Mouse (Mus musculus) forebrain, embryonic 11.5 days (tissue): ENCODE results near the gene Asxl1. TPM values are rescaled to one million over a fixed set of nuclear protein-coding genes. Genes with fewer than 3 reads are reported as not detected.

Source experiments
- ATAC-seq: fragments of 200-750 bp; cut with Nextera tagmentation; replicated peaks from 2 replicates; pipeline ENCODE4 v1.8.0; 2017; ENCODE audit warnings: moderate TSS enrichment; ENCODE audit not compliant: low FRiP score
- DNase-seq: peaks from one replicate; pipeline ENCODE4 v3.0.0-alpha.2; 2017; ENCODE audit warnings: low spot score
- H3K27ac ChIP-seq: fragments of 300-500 bp; sonication (generic); 2 replicates; pipeline ENCODE4 v1.5.1; 2014; ENCODE audit warnings: low read depth, low read length
- H3K27me3 ChIP-seq: fragments of 300-500 bp; sonication (generic); 2 replicates; pipeline ENCODE4 v1.6.1; 2014; ENCODE audit warnings: mild to moderate bottlenecking, low read length, mixed read lengths; ENCODE audit not compliant: control insufficient read depth, insufficient read depth
- H3K36me3 ChIP-seq: fragments of 300-500 bp; sonication (generic); 2 replicates; pipeline ENCODE4 v1.6.1; 2014; ENCODE audit warnings: mild to moderate bottlenecking, low read length, moderate library complexity, mixed read lengths; ENCODE audit not compliant: control insufficient read depth, insufficient read depth
- H3K4me1 ChIP-seq: fragments of 300-500 bp; sonication (generic); replicated peaks from 2 replicates; pipeline ENCODE4 v1.6.1; 2014; ENCODE audit warnings: low read length, mixed read lengths; ENCODE audit not compliant: control insufficient read depth, insufficient read depth
- H3K4me2 ChIP-seq: fragments of 300-500 bp; sonication (generic); 2 replicates; pipeline ENCODE4 v1.6.1; 2014; ENCODE audit warnings: low read depth, mild to moderate bottlenecking, low read length, moderate library complexity, mixed read lengths; ENCODE audit not compliant: severe bottlenecking
- H3K4me3 ChIP-seq: fragments of 300-500 bp; sonication (generic); 2 replicates; pipeline ENCODE4 v1.5.1; 2014; ENCODE audit warnings: low read depth, low read length
- H3K9ac ChIP-seq: fragments of 300-500 bp; sonication (generic); 2 replicates; pipeline ENCODE4 v1.6.1; 2014; ENCODE audit warnings: low read length
- H3K9me3 ChIP-seq: fragments of 300-500 bp; sonication (generic); 2 replicates; pipeline ENCODE4 v1.6.1; 2016; ENCODE audit warnings: low read length, mixed read lengths; ENCODE audit not compliant: control insufficient read depth
- WGBS: fragments of 180-500 bp; shearing (Covaris S2); extraction: QIAGEN DNeasy Blood & Tissue Kit; methylation state at CpG from one replicate; pipeline ENCODE4 v1.1.7; 2014; 5-methylcytosine and 5-hydroxymethylcytosine counted together
- polyA plus RNA-seq: library from polyadenylated mRNA; unstranded; fragments of >200 nt; fragmentation: Nextera tagmentation; extraction: Ambion mirVana; gene quantifications from 2 replicates; pipeline ENCODE4 v1.2.1, GENCODE M21; 2014

Asxl1 gene
- polyA plus RNA-seq, 1 experiment from 2014 or later: 25.4 TPM

GRCm38 (mm10) chr2:153436641-153437305, 91.1 kb downstream of the Asxl1 start:
- DNase-seq (no peak), ATAC-seq (no peak)
- no peaks in the 10 kb centered on the region for H3K27me3 ChIP-seq
- no peak overlapping the region for H3K4me2 ChIP-seq
- H3K9me3 ChIP-seq: no peaks in the 10 kb centered on the region
- 0 out of 2 replicates have a peak overlapping the region, but pooled peaks have one; percentile 16 for H3K9ac ChIP-seq
- H3K36me3 ChIP-seq: peaks cover 2% of the 10 kb centered on the region; the same call in 1 of the 2 replicates
- H3K4me3 ChIP-seq: no peak overlapping the region
- peaks cover 29% of the 10 kb centered on the region; the same call in 1 of the 2 replicates for H3K4me1 ChIP-seq
- H3K27ac ChIP-seq: no peak overlapping the region
- 44% methylated on average over 6 of the region's 6 CpGs for WGBS

DNA sequence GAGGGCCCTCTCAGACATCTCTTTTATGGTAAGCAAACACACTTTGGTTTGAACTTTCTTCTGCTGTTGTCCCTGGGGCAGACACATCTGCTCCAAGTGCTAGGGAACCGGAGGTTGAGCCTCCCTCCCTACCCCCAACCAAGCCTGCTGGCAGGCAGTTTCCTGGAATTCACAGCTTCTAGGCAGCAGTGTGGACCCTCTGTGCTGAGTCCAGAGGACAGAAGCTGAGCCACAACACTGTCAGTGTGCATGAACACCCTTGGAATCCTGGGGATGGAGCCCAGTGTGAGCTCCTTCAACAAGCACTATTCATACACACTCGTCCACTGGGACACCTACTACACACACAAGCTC, 91.7 kb downstream of the Asxl1 start:
- no peak overlapping the region for H3K4me3 ChIP-seq
- peaks cover 2% of the 10 kb centered on the region; the same call in 1 of the 2 replicates for H3K36me3 ChIP-seq
- ATAC-seq (no peak), DNase-seq (no peak)
- H3K9me3 ChIP-seq: no peaks in the 10 kb centered on the region
- H3K27ac ChIP-seq: no peak overlapping the region
- no peak overlapping the region for H3K4me2 ChIP-seq
- H3K4me1 ChIP-seq: peaks cover 31% of the 10 kb centered on the region; the same call in 1 of the 2 replicates
- WGBS: 40% methylated on average over 2 of the region's 2 CpGs
- 0 out of 2 replicates have a peak overlapping the region, but pooled peaks have one; percentile 16 for H3K9ac ChIP-seq
- no peaks in the 10 kb centered on the region for H3K27me3 ChIP-seq

DNA sequence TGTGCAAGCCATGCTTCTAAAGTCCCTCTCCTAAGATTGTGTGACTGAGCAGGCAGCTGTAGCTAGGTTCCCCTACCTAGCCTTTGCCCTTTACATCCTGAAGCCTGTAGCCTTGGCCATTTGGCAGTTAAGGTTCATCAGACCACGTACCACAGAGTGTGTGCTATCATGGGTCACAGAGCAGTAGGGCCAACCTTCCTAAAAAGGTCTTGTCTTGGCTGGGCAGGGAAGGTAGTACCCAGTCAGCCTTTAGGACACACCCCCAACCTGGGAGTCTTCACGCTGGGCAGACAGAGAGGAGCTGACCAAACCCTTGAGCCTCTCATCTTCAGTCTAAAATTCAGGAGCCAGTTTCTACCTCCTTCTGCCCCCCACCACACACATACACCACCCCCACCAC, 95.1 kb downstream of the Asxl1 start:
- Histone ChIP-seq H3K9me3 (no peaks in the 10 kb centered on the region), H3K4me2 (no peak overlapping the region), H3K9ac (no peak overlapping the region), H3K27me3 (no peaks in the 10 kb centered on the region), H3K27ac (no peak overlapping the region), H3K36me3 (no peaks in the 10 kb centered on the region), H3K4me3 (no peak overlapping the region), H3K4me1 (peaks cover 22% of the 10 kb centered on the region; the same call in 1 of the 2 replicates)
- ATAC-seq (no peak), DNase-seq (no peak)
- 57% methylated on average over 2 of the region's 2 CpGs for WGBS

DNA sequence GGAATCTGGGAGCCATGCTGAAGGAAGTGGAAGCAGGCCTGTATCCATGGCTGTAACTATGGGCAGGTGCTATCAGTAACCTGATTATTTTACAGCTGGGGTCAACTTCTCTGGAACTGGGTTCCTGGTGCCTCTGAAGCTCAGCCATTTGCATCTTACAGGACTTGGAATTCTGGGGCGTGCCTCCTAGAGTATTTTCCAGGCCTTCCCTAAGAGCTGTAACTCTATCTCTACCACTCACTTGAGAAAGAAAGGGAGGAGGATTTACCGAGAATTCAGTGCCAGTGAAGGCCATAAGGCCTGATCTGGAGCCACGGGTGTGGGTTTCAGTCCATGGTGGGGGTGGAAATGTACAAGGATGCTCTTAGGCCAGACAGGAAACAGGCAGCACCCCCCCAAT, 95.6 kb downstream of the Asxl1 start:
- ATAC-seq (no peak), DNase-seq (no peak)
- H3K9ac ChIP-seq: no peak overlapping the region
- H3K9me3 ChIP-seq: no peaks in the 10 kb centered on the region
- no peaks in the 10 kb centered on the region for H3K36me3 ChIP-seq
- H3K27me3 ChIP-seq: no peaks in the 10 kb centered on the region
- no peak overlapping the region for H3K4me3 ChIP-seq
- peaks cover 22% of the 10 kb centered on the region; the same call in 1 of the 2 replicates for H3K4me1 ChIP-seq
- no peak overlapping the region for H3K27ac ChIP-seq
- WGBS: 39% methylated on average over 3 of the region's 3 CpGs
- H3K4me2 ChIP-seq: no peak overlapping the region

GRCm38 (mm10) chr2:153442720-153443119, 97.1 kb downstream of the Asxl1 start:
- ATAC-seq (no peak), DNase-seq (no peak)
- H3K27me3 ChIP-seq: no peaks in the 10 kb centered on the region
- H3K4me1 ChIP-seq: peaks cover 13% of the 10 kb centered on the region; the same call in 1 of the 2 replicates
- H3K36me3 ChIP-seq: no peaks in the 10 kb centered on the region
- no peaks in the 10 kb centered on the region for H3K9me3 ChIP-seq
- H3K27ac ChIP-seq: peak overlapping the region; percentile 92
- peak overlapping the region; percentile 88 for H3K9ac ChIP-seq
- 5% methylated on average over 5 of the region's 5 CpGs for WGBS
- H3K4me2 ChIP-seq: peak overlapping the region; percentile 100
- peak overlapping the region; percentile 82 for H3K4me3 ChIP-seq

DNA sequence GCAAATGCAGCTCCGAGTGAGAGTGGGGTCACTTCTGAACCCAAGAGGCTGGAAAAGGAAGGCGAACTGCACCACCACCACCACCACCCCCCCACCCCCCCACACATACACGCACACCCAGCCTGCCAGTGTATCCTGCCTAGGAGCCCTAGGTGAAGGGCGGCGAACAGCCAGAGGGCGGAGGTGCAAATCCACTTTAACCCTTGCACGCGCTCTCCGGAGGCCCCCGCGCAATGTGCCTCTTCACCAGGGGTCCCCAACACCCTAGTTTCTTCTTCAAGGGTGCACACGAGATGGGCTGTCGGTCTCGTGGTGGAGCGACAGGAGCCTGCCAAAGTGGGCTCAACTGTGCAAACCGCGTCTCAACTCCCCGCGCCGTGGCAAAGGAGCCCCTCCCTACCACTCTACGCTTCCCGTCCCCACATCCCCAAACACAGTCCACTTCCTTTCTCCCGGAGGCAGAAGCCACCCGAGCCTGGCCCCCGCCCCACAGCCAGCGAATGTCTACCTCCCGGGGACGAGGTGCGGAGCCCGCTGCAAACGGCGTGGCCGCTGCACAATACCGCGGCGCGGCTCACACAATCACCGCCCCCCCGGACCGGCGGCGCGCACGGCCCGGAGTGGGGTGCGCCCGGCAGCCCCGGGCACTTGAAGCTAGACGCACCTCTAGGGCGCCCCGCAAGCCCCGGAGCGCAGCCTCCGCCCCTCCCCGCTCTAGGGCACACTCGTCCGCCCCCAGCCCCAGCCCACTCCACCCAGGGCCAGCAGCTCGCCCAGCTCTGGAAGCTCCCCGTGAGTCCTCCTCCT, 98.0 kb downstream of the Asxl1 start:
- no peak for DNase-seq
- peak; percentile 60 for ATAC-seq
- no peaks in the 10 kb centered on the region for H3K9me3 ChIP-seq

DNA sequence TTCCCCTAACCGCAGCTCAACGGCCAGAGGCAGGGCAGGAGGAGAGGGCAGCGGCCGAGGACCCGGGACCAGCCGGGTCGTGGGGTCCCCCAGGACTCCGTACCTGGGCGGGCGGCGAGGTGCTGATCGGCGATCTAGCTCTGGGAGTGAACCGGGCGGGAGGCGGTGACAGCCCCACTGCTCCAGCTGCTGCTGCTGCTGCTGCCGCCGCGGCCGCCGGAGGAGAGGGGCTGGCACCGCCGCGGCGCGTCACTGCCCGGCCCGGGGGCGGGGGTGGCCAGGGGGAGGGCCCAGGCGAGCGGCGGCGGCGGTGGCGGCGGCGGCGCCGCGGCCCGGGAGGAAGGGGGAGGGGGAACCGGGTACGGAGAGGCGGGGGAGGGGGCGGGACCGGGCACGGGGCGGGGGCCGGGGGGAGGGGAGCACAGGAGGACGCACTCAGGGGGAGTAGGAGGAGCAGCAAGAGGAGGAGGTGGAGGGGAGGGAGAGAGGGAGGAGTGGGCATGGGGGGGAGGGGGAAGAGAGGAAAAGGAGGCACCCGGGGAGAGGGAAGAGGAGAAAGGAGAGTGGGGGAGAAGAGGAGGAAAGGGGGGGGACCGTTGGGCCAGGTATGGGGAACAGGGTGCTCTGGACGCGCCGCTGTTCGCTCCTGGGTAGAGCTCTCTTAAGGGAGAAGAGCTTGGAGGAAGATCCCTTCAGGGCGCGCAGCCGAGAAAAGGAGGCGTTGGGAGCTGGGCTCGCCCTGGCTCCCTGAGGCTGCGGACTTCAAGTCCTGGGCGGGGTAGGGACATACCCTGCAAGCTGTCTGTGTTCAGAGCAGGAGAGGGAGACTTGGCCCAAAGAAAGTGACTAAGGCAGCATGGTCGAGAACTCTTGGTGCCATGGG, 98.9 kb downstream of the Asxl1 start:
- peak; percentile 67 for ATAC-seq
- H3K4me1 ChIP-seq: peaks cover 12% of the 10 kb centered on the region; the same call in 1 of the 2 replicates

More for the DNA sequence above, 98.0 kb downstream of the Asxl1 start:
- Histone ChIP-seq H3K27me3 (no peaks in the 10 kb centered on the region), H3K36me3 (no peaks in the 10 kb centered on the region), H3K27ac (peak overlapping the region; percentile 92), H3K4me2 (peak overlapping the region; percentile 100), H3K9ac (peak overlapping the region; percentile 88), H3K4me3 (peak overlapping the region; percentile 82), H3K4me1 (peaks cover 12% of the 10 kb centered on the region; the same call in 1 of the 2 replicates)
- under 1% methylated on average over 53 of the region's 59 CpGs for WGBS

More for the DNA sequence above, 98.9 kb downstream of the Asxl1 start:
- no peaks in the 10 kb centered on the region for H3K36me3 ChIP-seq
- H3K9ac ChIP-seq: peak overlapping the region; percentile 88
- peak overlapping the region; percentile 82 for H3K4me3 ChIP-seq
- H3K9me3 ChIP-seq: no peaks in the 10 kb centered on the region
- peak; percentile 89 for DNase-seq
- H3K27ac ChIP-seq: peak overlapping the region; percentile 92
- H3K4me2 ChIP-seq: peak overlapping the region; percentile 100
- whole genome bisulfite sequencing: 0% methylated on average over 32 of the region's 64 CpGs
- no peaks in the 10 kb centered on the region for H3K27me3 ChIP-seq
